Mouse (Mus musculus) MEL (cell line): ENCODE results near the gene Zwilch. TPM values are rescaled to one million over a fixed set of nuclear protein-coding genes. Genes with fewer than 3 reads are reported as not detected.

Source experiments
- DNase-seq: peaks from one replicate; pipeline ENCODE4 v3.0.0; 2011; ENCODE audit warnings: low read depth, low spot score
- H3K27ac ChIP-seq: 2 replicates; pipeline ENCODE4 v1.5.1; 2012; ENCODE audit warnings: low read depth, mild to moderate bottlenecking, control low read depth, low read length, moderate library complexity; ENCODE audit not compliant: control insufficient read depth
- H3K27me3 ChIP-seq, 2 experiments: fragments of 150-350 bp in 1 of 2; sonication (generic) in 1 of 2; 2 replicates each; pipeline ENCODE4 v1.6.1; 2012; ENCODE audit warnings: low read length in 2 of 2, mild to moderate bottlenecking in 2 of 2, improper control_type of control experiment in 1 of 2, moderate library complexity in 1 of 2; ENCODE audit not compliant: insufficient read depth in 2 of 2, control insufficient read depth in 1 of 2
- H3K36me3 ChIP-seq, 2 experiments: 2 replicates each; pipeline ENCODE4 v1.6.1; 2012 to 2014; ENCODE audit warnings: low read length in 2 of 2, improper control_type of control experiment in 1 of 2, inconsistent platforms in 1 of 2, mild to moderate bottlenecking in 1 of 2; ENCODE audit not compliant: insufficient read depth in 2 of 2, control insufficient read depth in 1 of 2
- H3K4me1 ChIP-seq, 2 experiments: fragments of 150-350 bp in 1 of 2; sonication (generic) in 1 of 2; 2 replicates each; pipeline ENCODE4 v1.6.1; 2012; ENCODE audit warnings: low read length in 2 of 2, improper control_type of control experiment in 1 of 2, mild to moderate bottlenecking in 1 of 2; ENCODE audit not compliant: insufficient read depth in 2 of 2, control insufficient read depth in 1 of 2
- H3K4me3 ChIP-seq, 2 experiments: fragments of 150-350 bp in 1 of 2; sonication (generic) in 1 of 2; 2 replicates each; pipeline ENCODE4 v1.5.1; 2012; ENCODE audit warnings: low read depth in 2 of 2, low read length in 2 of 2, mild to moderate bottlenecking in 2 of 2, moderate library complexity in 2 of 2, control low read depth in 1 of 2, improper control_type of control experiment in 1 of 2; ENCODE audit not compliant: control insufficient read depth in 1 of 2, insufficient read depth in 1 of 2
- H3K79me2 ChIP-seq: 2 replicates; pipeline ENCODE4 v1.6.1; 2012; ENCODE audit warnings: mild to moderate bottlenecking, low read length, moderate library complexity; ENCODE audit not compliant: control insufficient read depth, poor library complexity, insufficient read depth
- H3K9ac ChIP-seq: 2 replicates; pipeline ENCODE4 v1.6.1; 2012; ENCODE audit warnings: low read depth, mild to moderate bottlenecking, control low read depth, low read length, moderate library complexity; ENCODE audit not compliant: control insufficient read depth, poor library complexity, severe bottlenecking
- H3K9me3 ChIP-seq: fragments of 150-350 bp; sonication (generic); replicated peaks from 2 replicates; pipeline ENCODE4 v1.6.1; 2012; ENCODE audit warnings: mild to moderate bottlenecking, low read length, improper control_type of control experiment, moderate library complexity; ENCODE audit not compliant: insufficient read depth
- CHD1 ChIP-seq: IDR thresholded peaks from 2 replicates; pipeline ENCODE4 v1.6.1; 2012; ENCODE audit warnings: low read depth, mild to moderate bottlenecking, inconsistent platforms, low read length, improper control_type of control experiment
- CHD2 ChIP-seq: IDR thresholded peaks from 2 replicates; pipeline ENCODE4 v1.6.1; 2011; ENCODE audit warnings: low read length, improper control_type of control experiment
- CTCF ChIP-seq, 3 experiments: IDR thresholded peaks in 2 of 3; conservative IDR thresholded peaks in 1 of 3; 2 replicates each; pipeline ENCODE4 v1.5.1; 2011 to 2012; ENCODE audit warnings: low read length in 3 of 3, low read depth in 2 of 3, mild to moderate bottlenecking in 2 of 3, improper control_type of control experiment in 1 of 3, inconsistent platforms in 1 of 3, mixed read lengths in 1 of 3, moderate library complexity in 1 of 3; ENCODE audit not compliant: control insufficient read depth in 1 of 3, insufficient read depth in 1 of 3, poor library complexity in 1 of 3, severe bottlenecking in 1 of 3
- ELF1 ChIP-seq: IDR thresholded peaks from 2 replicates; pipeline ENCODE4 v1.6.1; 2014; ENCODE audit warnings: low read depth, mild to moderate bottlenecking, inconsistent platforms, low read length, improper control_type of control experiment, moderate library complexity
- ETS1 ChIP-seq: IDR thresholded peaks from 2 replicates; pipeline ENCODE4 v1.6.1; 2012; ENCODE audit warnings: low read depth, mild to moderate bottlenecking, inconsistent platforms, low read length, improper control_type of control experiment, moderate library complexity
- GABPA ChIP-seq: IDR thresholded peaks from 2 replicates; pipeline ENCODE4 v1.6.1; 2012; ENCODE audit warnings: low read depth, mild to moderate bottlenecking, inconsistent platforms, low read length, improper control_type of control experiment, moderate library complexity
- JUND ChIP-seq: IDR thresholded peaks from 2 replicates; pipeline ENCODE4 v1.6.1; 2011; ENCODE audit warnings: low read depth, mild to moderate bottlenecking, improper control_type of control experiment, low read length
- KAT2A ChIP-seq: conservative IDR thresholded peaks from 2 replicates; pipeline ENCODE4 v1.6.1; 2012; ENCODE audit warnings: low read depth, low read length, improper control_type of control experiment, inconsistent platforms
- MAFK ChIP-seq: IDR thresholded peaks from 2 replicates; pipeline ENCODE4 v1.6.1; 2011; ENCODE audit warnings: low read depth, mild to moderate bottlenecking, low read length, improper control_type of control experiment, borderline replicate concordance
- MAX ChIP-seq: IDR thresholded peaks from 2 replicates; pipeline ENCODE4 v1.6.1; 2011; ENCODE audit warnings: low read length, improper control_type of control experiment
- MEF2A ChIP-seq: IDR thresholded peaks from 2 replicates; pipeline ENCODE4 v1.6.1; 2014; ENCODE audit warnings: low read depth, mild to moderate bottlenecking, inconsistent platforms, low read length, improper control_type of control experiment; ENCODE audit not compliant: poor library complexity, insufficient replicate concordance, severe bottlenecking; ENCODE audit errors: extremely low read depth
- MXI1 ChIP-seq: IDR thresholded peaks from 2 replicates; pipeline ENCODE4 v1.6.1; 2011; ENCODE audit warnings: mild to moderate bottlenecking, low read depth, low read length, improper control_type of control experiment
- MYC ChIP-seq: IDR thresholded peaks from 2 replicates; pipeline ENCODE4 v1.6.1; 2011; ENCODE audit warnings: low read depth, mild to moderate bottlenecking, low read length, improper control_type of control experiment, moderate library complexity
- NELFE ChIP-seq: IDR thresholded peaks from 2 replicates; pipeline ENCODE4 v1.6.1; 2011; ENCODE audit warnings: low read depth, low read length, improper control_type of control experiment
- NRF1 ChIP-seq: IDR thresholded peaks from 2 replicates; pipeline ENCODE4 v1.6.1; 2014; ENCODE audit warnings: low read depth, mild to moderate bottlenecking, inconsistent platforms, low read length, improper control_type of control experiment, moderate library complexity; ENCODE audit not compliant: poor library complexity, insufficient read depth, severe bottlenecking
- POLR2A ChIP-seq, 2 experiments: IDR thresholded peaks; 2 replicates each; pipeline ENCODE4 v1.6.1; 2011 to 2012; ENCODE audit warnings: low read length in 2 of 2, mild to moderate bottlenecking in 2 of 2, control low read depth in 1 of 2, improper control_type of control experiment in 1 of 2, low read depth in 1 of 2, moderate library complexity in 1 of 2; ENCODE audit not compliant: control insufficient read depth in 1 of 2, insufficient read depth in 1 of 2, poor library complexity in 1 of 2
- POLR2AphosphoS5 ChIP-seq: IDR thresholded peaks from 2 replicates; pipeline ENCODE4 v1.6.1; 2012; ENCODE audit warnings: low read depth, borderline replicate concordance, mild to moderate bottlenecking, inconsistent platforms, low read length, moderate library complexity, mixed read lengths
- RAD21 ChIP-seq: IDR thresholded peaks from 2 replicates; pipeline ENCODE4 v1.6.1; 2011; ENCODE audit warnings: mild to moderate bottlenecking, low read depth, low read length, improper control_type of control experiment
- RCOR1 ChIP-seq: IDR thresholded peaks from 2 replicates; pipeline ENCODE4 v1.6.1; 2012; ENCODE audit warnings: low read depth, mild to moderate bottlenecking, inconsistent platforms, low read length, improper control_type of control experiment
- SIN3A ChIP-seq: IDR thresholded peaks from 2 replicates; pipeline ENCODE4 v1.6.1; 2012; ENCODE audit warnings: low read length, improper control_type of control experiment, inconsistent platforms
- SMC3 ChIP-seq: IDR thresholded peaks from 2 replicates; pipeline ENCODE4 v1.6.1; 2011; ENCODE audit warnings: low read depth, low read length, improper control_type of control experiment
- TBP ChIP-seq: IDR thresholded peaks from 2 replicates; pipeline ENCODE4 v1.8.0; 2011; ENCODE audit warnings: low read depth, low read length, improper control_type of control experiment
- USF1 ChIP-seq: IDR thresholded peaks from 2 replicates; pipeline ENCODE4 v1.6.1; 2014; ENCODE audit warnings: low read depth, mild to moderate bottlenecking, inconsistent platforms, low read length, improper control_type of control experiment, moderate library complexity
- USF2 ChIP-seq, 2 experiments: IDR thresholded peaks; 2 replicates each; pipeline ENCODE4 v1.6.1; 2011 to 2012; ENCODE audit warnings: improper control_type of control experiment in 2 of 2, low read length in 2 of 2, borderline replicate concordance in 1 of 2, inconsistent platforms in 1 of 2, low read depth in 1 of 2, mild to moderate bottlenecking in 1 of 2; ENCODE audit not compliant: insufficient read depth in 1 of 2
- ZC3H11A ChIP-seq: IDR thresholded peaks from 2 replicates; pipeline ENCODE4 v1.6.1; 2012; ENCODE audit warnings: low read depth, mild to moderate bottlenecking, inconsistent platforms, low read length, improper control_type of control experiment
- ZNF384 ChIP-seq: IDR thresholded peaks from 2 replicates; pipeline ENCODE4 v1.6.1; 2012; ENCODE audit warnings: low read depth, mild to moderate bottlenecking, inconsistent platforms, low read length, improper control_type of control experiment
- polyA plus RNA-seq, 2 experiments: library from polyadenylated mRNA; stranded (reverse) in 1 of 2; unstranded in 1 of 2; fragments of >175 nt in 1 of 2; fragments of >200 nt in 1 of 2; gene quantifications; 2 replicates each; pipeline versions ENCODE4 v1.2.1 to v1.2.4; 2012; ENCODE audit warnings: low replicate concordance in 2 of 2, low read depth in 1 of 2; ENCODE audit not compliant: insufficient read length in 2 of 2, insufficient read depth in 1 of 2, missing spikeins in 1 of 2
- total RNA-seq: library from RNA; depleted of rRNA; stranded (reverse); fragments of 300-350 nt; gene quantifications from 2 replicates; pipeline ENCODE4 v1.2.3, GENCODE M21; 2012

The Zwilch gene
- total and polyA plus RNA-seq, 3 experiments: 60.6 to 89.2 TPM; not detected in 1

GRCm38 (mm10) chr9:64098282-64098681, 74.6 kb downstream of the Zwilch start:
- H3K27me3 ChIP-seq: no peaks in the 10 kb centered on the region; a peak in 1 of 4 replicates
- H3K79me2 ChIP-seq: no peaks in the 10 kb centered on the region
- no peak overlapping the region for H3K4me3 ChIP-seq
- H3K27ac ChIP-seq: no peak overlapping the region
- no peaks in the 10 kb centered on the region for H3K36me3 ChIP-seq
- TF ChIP-seq CTCF (IDR thresholded peaks at IDR 0.05 in 2 of 3, conservative IDR thresholded peaks at IDR 0.05 in 1 of 3; ENCODE audit: control insufficient read depth in 1 of 3, insufficient read depth in 1 of 3, low read depth in 2 of 3, low read length in 3 of 3, poor library complexity in 1 of 3, severe bottlenecking in 1 of 3) (peak in 2 of 3 experiments; percentile 27 to 30; a peak in 3 of 6 replicates), ZC3H11A (no peak), ETS1 (no peak), MYC (no peak), RAD21 (peak; percentile 27), SMC3 (peak; percentile 24)
- no peaks in the 10 kb centered on the region for H3K4me1 ChIP-seq
- H3K9me3 ChIP-seq: no peaks in the 10 kb centered on the region
- DNase-seq: no peak
- no peak overlapping the region for H3K9ac ChIP-seq

- H3K79me2 ChIP-seq: no peaks in the 10 kb centered on the region
- TF ChIP-seq USF1: no peak
- no peak for TF ChIP-seq RCOR1
- no peak for TF ChIP-seq SIN3A
- no peak for TF ChIP-seq MEF2A
- no peak for TF ChIP-seq TBP
- TF ChIP-seq ELF1: no peak
- TF ChIP-seq NRF1: no peak
- TF ChIP-seq CHD1: no peak
- TF ChIP-seq POLR2A (IDR thresholded peaks at IDR 0.05; ENCODE audit: control insufficient read depth in 1 of 2, insufficient read depth in 1 of 2, low read depth in 1 of 2, low read length in 2 of 2, poor library complexity in 1 of 2): no peak
- no peak for TF ChIP-seq SMC3
- H3K9ac ChIP-seq: no peak overlapping the region
- no peaks in the 10 kb centered on the region for H3K9me3 ChIP-seq
- no peaks in the 10 kb centered on the region for H3K36me3 ChIP-seq
- H3K27ac ChIP-seq: no peak overlapping the region
- H3K27me3 ChIP-seq: no peaks in the 10 kb centered on the region; a peak in 1 of 4 replicates
- DNase-seq: no peak
- H3K4me1 ChIP-seq: no peaks in the 10 kb centered on the region
- H3K4me3 ChIP-seq: no peak overlapping the region
Observed at GRCm38 (mm10) chr9:64094083-64094482, 78.8 kb downstream of the Zwilch start.

GRCm38 (mm10) chr9:64089004-64089403, 83.9 kb downstream of the Zwilch start:
- no peak overlapping the region for H3K27ac ChIP-seq
- no peaks in the 10 kb centered on the region for H3K79me2 ChIP-seq
- peaks cover 0 to 2% of the 10 kb centered on the region in 2 experiments; a peak in 1 of 4 replicates for H3K27me3 ChIP-seq
- DNase-seq: peak; percentile 34
- H3K4me3 ChIP-seq: no peak overlapping the region
- peak overlapping the region; percentile 36 for H3K9ac ChIP-seq
- H3K4me1 ChIP-seq: peaks cover 0 to 5% of the 10 kb centered on the region in 2 experiments; a peak in 1 of 4 replicates
- no peaks in the 10 kb centered on the region; a peak in 1 of 4 replicates for H3K36me3 ChIP-seq
- H3K9me3 ChIP-seq: no peaks in the 10 kb centered on the region
- no peak for TF ChIP-seq MXI1
- no peak for TF ChIP-seq CHD2
- no peak for TF ChIP-seq ZNF384
- no peak for TF ChIP-seq CHD1
- no peak for TF ChIP-seq MAFK
- TF ChIP-seq KAT2A: no peak
- TF ChIP-seq GABPA: no peak
- TF ChIP-seq MAX: no peak
- TF ChIP-seq MEF2A: no peak
- no peak for TF ChIP-seq POLR2A (IDR thresholded peaks at IDR 0.05; ENCODE audit: control insufficient read depth in 1 of 2, insufficient read depth in 1 of 2, low read depth in 1 of 2, low read length in 2 of 2, poor library complexity in 1 of 2)
- no peak for TF ChIP-seq USF2 (IDR thresholded peaks at IDR 0.05; ENCODE audit: borderline replicate concordance in 1 of 2, insufficient read depth in 1 of 2, low read depth in 1 of 2, low read length in 2 of 2)
- no peak for TF ChIP-seq POLR2AphosphoS5
- TF ChIP-seq JUND: no peak
- no peak for TF ChIP-seq ELF1
- TF ChIP-seq SIN3A: no peak
- TF ChIP-seq NELFE: no peak
